Mouse (Mus musculus) neural tube, embryonic 10.5 days (tissue): ENCODE results near the gene Acsf3.
A peak's percentile ranks its signal among the peaks of the same experiment; 100 is the strongest.

Source experiments
- DNase-seq: peaks from one replicate; pipeline ENCODE4 v3.0.0-alpha.2; 2017; ENCODE audit warnings: low spot score; ENCODE audit errors: extremely low spot score

The Acsf3 gene

DNA sequence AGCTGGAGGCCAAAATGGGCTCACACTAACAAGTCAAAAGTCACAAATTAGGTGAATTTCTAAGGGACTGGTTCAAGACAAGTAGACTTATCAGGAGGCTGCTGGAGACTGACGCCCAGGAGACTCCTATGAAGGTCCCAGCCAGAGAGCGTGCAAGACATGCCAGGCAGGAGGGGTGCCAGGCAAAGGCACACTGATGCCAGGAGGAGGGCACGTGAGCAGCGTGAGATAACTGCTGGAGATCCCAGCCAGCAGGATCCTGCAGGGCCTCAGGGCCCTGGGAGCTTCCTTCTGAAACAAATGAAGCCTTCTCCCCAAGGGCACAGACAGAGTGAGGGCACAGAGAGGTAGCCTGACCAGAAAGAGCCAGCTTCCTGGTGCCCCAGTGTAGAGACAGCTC lies 32.6 kb downstream of the Acsf3 start:
- DNase-seq = no peak

DNA sequence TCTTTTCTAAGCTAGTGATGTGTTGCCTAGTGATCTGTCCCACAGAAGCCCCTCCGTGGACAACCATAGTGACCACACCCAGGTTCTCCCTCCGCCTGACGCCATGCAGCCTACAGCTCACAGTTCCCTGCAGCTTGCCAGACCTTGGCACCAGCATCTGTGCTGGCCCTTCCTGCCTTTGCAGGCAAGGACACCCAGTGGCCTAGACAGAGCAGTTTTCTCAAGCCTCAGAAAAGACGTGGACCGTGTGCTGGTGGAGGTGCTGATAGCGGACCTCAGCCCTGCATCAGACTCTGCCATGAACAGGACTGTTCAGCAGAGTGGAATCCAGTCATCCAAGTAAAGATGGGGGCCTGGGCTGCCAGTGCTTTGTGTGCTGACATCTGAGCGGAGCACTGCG lies 35.1 kb downstream of the Acsf3 start:
- no peak for DNase-seq

DNA sequence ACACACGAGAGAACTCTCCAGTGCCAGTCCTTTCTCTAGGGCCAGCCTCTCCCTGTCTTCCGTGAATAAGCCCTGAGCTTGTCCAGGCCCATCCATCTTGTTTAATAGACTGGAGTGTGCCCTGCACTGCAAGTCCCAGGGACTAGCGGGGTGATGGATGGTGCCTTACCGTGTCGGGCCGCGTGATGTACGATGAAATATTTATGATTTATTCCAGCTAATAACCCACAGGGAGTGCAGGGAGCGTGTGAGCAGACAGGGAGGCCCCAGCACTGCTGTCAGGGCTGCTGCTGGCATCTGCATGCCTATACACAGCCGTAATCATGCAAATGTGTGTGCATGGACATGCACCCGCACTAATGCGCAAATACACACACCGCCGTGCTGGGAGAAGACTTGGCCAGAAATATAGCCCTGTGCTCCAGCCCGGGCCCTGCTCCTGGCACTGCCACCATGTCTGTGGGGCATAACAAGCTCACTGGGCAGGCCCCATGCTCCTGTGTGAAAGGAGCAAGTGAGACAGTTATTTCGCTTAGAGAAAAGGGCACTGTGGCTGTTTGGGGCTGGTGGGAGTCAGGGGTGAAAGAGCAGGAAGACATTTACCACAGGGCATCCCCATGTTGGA lies 36.7 kb downstream of the Acsf3 start:
- no peak for DNase-seq

GRCm38 (mm10) chr8:122812610-122813250 lies 37.4 kb downstream of the Acsf3 start:
- no peak for DNase-seq

DNA sequence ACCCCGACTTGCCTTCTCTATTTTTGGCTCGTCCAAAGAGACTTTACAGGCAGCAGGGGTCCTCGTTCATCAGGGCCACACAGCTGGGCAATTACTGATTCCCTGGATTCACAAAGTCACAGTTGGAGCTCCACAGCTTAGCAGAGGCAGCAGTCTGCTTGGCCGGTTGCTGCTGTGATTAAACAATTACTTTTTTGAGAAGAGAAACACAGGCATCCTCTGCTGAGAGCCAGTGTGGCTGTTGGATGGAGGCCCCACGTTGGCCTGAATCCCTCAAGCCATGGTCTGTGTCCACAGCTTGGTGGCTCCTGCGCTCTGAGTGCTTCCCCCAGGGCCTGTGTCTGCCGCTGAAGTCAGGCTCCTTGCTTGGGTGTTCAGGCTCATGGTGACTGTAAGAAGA lies 39.3 kb downstream of the Acsf3 start:
- no peak for DNase-seq

GRCm38 (mm10) chr8:122816965-122817364 lies 41.7 kb downstream of the Acsf3 start:
- DNase-seq = no peak

DNA sequence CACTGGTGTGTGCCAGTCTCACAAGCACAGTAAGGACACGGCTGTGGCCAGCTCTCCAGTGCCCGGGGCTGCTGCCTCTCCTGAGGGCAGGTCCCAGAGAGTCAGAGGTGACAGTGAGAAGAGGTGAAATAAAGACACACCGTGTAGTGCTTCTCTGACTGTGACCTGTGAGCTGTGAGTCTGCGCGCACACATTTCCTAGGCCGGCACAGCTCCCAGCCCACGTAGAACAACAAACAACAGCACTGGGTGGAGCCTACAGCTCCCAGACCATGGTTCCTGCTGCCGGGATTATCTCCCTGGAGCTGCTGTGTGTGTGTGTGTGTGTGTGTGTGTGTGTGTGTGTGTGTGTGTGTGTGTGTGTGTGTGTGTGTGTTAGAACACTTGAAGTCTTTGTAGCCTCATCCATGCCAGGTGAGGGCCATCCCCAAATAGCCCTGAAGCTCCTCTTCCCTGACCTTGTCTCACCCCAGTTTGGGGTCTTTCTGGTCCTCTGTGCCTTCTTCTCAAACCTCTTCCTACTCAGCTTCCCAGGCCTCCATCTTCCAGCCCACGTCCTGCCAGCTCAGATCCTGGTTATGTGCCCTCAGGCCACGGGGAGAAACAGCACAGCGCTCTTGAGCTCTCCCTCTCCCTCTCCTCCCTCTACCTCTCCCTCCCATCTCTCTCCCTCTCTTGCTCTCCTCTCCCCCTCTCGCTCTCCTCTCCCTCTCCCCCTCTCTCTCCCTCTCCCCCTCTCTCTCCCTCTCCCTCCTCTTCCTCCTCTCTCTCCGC lies 42.6 kb downstream of the Acsf3 start:
- no peak for DNase-seq

GRCm38 (mm10) chr8:122819776-122820175 lies 44.5 kb downstream of the Acsf3 start:
- DNase-seq = no peak

GRCm38 (mm10) chr8:122824571-122824970 lies 49.3 kb downstream of the Acsf3 start:
- no peak for DNase-seq

GRCm38 (mm10) chr8:122824986-122825385 lies 49.7 kb downstream of the Acsf3 start:
- no peak for DNase-seq

- DNase-seq = no peak
Observed at GRCm38 (mm10) chr8:122825408-122825807, 50.1 kb downstream of the Acsf3 start.

- DNase-seq = no peak
Observed at GRCm38 (mm10) chr8:122829396-122829795, 54.1 kb downstream of the Acsf3 start.

DNA sequence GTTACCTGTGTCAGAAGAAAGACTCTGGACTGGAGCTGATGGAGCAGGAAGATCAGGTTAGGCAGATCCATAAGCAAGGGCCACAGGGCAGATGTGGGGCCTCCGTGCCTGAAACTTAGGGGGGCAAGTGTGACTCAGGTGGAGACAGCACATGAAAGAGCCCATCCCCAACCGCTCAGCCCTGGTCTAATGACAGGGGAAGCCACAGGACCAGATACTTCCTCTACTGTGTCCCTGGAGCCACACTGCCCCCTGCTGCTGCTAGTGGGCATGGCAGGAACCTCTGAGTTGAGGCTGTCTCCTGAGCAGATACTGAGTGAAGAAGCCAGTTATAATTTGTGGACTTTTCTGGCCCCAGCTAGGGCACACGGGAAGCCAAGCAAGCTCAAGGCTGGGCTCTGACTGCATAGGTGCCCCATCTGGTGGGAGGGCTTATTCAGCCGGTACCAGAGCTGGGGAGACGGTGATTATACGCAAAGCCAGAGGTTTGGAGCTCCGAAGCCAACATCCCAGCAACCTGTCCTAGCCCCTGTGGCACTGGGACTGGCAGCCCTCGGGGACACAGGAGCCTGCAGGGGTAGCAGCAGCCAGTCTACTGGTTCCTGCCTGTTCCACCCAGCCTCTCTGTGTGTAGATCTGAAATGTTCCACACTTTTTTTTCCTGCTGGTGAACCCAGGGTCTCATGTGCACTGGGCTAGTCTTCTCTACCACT lies 55.2 kb downstream of the Acsf3 start:
- peak; percentile 96 for DNase-seq

DNA sequence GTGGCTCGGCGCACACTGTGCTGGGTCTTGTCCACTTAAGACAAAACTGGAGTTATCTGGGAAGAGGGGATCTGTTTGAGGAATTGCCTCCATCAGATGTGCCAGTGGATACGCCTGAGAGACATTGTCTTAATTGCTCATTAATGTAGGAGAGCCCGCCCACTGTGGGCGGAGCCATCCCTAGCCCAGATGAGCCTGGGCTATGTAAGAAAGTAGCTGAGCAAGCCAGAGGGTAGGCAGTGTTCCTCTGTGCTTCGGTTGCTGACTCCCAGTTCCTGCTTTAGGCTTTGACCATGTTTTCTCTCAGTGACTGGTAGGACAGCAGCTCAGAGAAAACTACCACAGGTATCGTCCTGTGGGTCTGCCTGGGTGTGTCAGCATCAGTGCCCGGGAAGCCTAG lies 59.1 kb downstream of the Acsf3 start:
- DNase-seq = no peak

DNA sequence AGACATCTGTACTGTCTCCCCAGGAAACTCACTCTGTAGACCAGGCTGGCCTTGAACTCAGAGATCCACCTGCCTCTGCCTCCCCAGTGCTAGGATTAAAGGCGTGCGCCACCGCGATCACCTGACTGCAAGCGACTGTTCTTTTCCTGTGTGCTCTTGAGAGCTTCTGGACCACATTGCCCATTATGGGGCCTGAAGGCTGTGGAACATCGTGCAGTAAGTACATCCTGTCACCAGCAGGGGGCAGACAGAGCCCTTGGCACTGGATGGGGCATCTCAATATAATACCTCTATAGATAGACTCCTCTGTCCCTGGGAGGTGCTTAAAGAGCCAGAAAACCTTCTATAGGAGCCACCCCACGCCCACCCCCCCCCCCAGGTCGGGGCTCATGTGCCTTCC lies 59.7 kb downstream of the Acsf3 start:
- peak; percentile 78 for DNase-seq

- no peak for DNase-seq
Observed at GRCm38 (mm10) chr8:122836199-122836598, 60.9 kb downstream of the Acsf3 start.

GRCm38 (mm10) chr8:122836696-122837095 lies 61.4 kb downstream of the Acsf3 start:
- DNase-seq = no peak

DNA sequence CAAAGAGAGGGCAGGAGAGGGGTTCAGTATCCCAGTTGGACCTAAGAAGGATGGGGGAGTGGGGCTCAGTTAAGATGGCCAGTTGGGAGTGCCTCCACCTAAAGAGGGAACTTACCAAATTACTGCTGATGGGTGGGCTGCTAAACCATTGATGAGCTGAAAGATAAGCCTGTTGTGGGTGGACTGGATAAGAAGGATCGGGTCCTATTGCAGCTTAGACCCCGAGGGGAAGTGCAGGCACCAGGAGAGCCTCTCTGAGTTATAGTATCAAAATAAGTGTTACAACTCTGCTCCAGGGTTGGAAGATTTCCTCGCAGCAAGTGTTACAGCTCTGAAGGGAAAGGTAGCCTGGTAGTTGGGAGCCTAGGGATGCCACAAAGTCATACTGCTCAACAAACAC lies 68.9 kb downstream of the Acsf3 start:
- DNase-seq = no peak

DNA sequence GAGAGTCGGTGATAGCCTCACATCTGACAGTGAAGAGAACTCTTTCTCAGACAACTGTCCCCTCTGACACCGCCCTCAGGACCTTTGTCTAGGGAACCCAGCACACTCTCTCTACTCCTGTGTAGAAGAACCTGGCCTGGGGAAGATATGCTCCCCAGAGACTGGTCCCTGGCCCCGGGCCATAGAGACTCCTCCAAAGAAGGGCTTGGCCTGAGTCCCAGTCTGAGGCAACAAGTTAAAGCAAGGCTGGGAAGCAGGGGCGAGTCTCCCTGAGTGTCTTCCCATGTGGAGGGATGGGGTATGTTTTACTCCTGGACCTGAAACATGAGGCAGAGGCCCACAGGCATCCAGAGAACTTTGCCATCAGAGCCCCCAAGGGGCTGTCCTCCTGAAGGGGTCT lies 70.4 kb downstream of the Acsf3 start:
- no peak for DNase-seq

- DNase-seq = peak; percentile 58
Observed at GRCm38 (mm10) chr8:122847829-122848561, 72.7 kb downstream of the Acsf3 start, which contains the start of gene Cdh15. TSS of gene Cdh15 (plus strand) at chr8:122847966.
